Mouse (Mus musculus) gastrocnemius, adult 2 months (tissue): ENCODE results near the gene Pdzk1. TPM values are rescaled to one million over a fixed set of nuclear protein-coding genes. Genes with fewer than 3 reads are reported as not detected.

ENCODE experiments used
- DNase-seq: peaks from one replicate; pipeline ENCODE4 v3.0.0; 2022
- H3K27ac ChIP-seq: fragments of 200-600 bp; 2 replicates; pipeline ENCODE4 v1.8.1; 2022; ENCODE audit warnings: mild to moderate bottlenecking
- H3K4me3 ChIP-seq: fragments of 200-600 bp; 2 replicates; pipeline ENCODE4 v1.8.1; 2022; ENCODE audit warnings: mild to moderate bottlenecking, moderate library complexity
- CTCF ChIP-seq: fragments of 200-600 bp; IDR thresholded peaks from 2 replicates; pipeline ENCODE4 v1.8.1; 2022; ENCODE audit warnings: antibody characterized with exemption, mild to moderate bottlenecking, moderate library complexity
- intact Hi-C: fragments of 180-260 bp; cut with DNase I; formaldehyde crosslinking; loops from one replicate; pipeline ENCODE4 v1.15.1; 2025
- long read RNA-seq, 2 experiments: library from polyadenylated mRNA; stranded (forward); transcript quantifications; one replicate each; pipeline ENCODE4 v2.0.0; 2021
- total RNA-seq, 2 experiments: library from RNA; stranded (reverse); gene quantifications; 2 replicates each; pipeline ENCODE4 v1.2.3; 2021

Gene Pdzk1
- not detected for total RNA-seq
- long read RNA-seq, experiment 1, result 0 reads
- long read RNA-seq, experiment 2, result 0 reads

DNA sequence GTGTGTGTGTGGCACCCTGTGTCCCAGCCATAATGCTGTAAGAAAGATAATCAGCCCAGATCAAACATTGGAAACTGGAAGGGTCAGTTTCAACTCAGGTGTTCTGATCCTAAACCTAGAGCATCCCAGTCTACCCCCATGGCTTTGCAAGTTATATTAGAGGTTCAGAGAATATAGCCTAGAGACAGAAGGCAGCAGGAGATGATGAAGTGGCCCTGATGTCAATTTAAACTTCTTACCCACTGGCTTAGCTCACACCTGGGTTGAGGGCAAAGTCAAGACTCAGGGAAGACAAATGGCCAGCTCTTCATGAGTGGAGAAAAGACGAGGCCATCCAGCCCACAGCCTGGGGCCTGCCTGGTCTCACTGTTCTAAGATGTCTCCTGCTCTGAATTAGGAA is at the start of gene Pdzk1, which contains the start of gene Cd160:
Gene Pdzk1, plus strand, starts transcription at position 301 of the 400 bp plus-strand sequence.
Gene Cd160, minus strand, starts transcription at position 368 of the 400 bp plus-strand sequence.
- intact Hi-C loops, result no loop called here
- TF ChIP-seq CTCF, result no peak
- Histone ChIP-seq H3K27ac (no peak within 1 kb of the TSS), H3K4me3 (no peak within 1 kb of the TSS)
- DNase-seq, result no peak

DNA sequence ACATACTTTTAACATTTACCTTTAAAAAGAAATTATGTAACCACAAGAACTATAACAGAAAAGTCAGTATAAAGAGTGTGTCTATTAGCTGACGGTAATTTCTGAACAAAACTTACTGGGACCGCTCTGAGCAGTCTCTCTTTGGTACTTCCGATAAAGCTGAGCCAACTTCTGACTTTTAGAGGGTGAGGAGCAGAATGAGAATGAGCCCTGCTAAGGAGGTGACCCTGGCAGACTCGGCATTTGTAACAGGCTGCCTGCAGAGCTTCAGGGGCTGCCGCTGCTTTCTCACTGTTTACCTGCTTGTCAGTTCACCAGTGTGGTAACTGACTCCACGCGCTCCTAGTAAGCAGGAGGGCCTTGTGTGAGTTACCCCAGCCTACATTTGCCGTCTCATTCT is 46.8 kb upstream of the Pdzk1 start:
- no peak overlapping the region for H3K4me3 ChIP-seq
- no peak for TF ChIP-seq CTCF
- intact Hi-C loops, result no loop called here
- peak overlapping the region; percentile 13; the same call in 1 of the 2 replicates for H3K27ac ChIP-seq
- DNase-seq, result no peak

DNA sequence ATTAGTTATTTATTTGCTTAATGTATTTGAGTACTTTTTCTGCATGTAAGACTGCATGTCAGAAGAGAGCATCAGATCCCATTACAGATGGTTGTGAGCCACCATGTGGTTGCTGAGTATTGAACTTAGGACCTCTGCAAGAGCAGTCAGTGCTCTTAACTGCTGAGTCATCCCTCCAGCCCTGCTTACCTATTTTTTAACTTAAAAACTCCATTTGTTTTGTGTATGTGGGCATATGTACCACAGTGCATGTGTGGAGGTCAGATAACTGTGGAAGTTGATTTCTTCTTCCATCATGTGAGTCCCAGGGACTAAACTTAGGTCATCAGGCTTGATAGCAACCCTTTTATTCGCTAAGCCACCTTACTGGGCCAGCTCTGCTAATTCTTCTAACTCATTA is 41.3 kb upstream of the Pdzk1 start:
- TF ChIP-seq CTCF, result no peak
- Histone ChIP-seq H3K4me3 (no peak overlapping the region), H3K27ac (peak overlapping the region; percentile 29; the same call in 1 of the 2 replicates)
- DNase-seq, result no peak
- intact Hi-C loops, result no loop called here

DNA sequence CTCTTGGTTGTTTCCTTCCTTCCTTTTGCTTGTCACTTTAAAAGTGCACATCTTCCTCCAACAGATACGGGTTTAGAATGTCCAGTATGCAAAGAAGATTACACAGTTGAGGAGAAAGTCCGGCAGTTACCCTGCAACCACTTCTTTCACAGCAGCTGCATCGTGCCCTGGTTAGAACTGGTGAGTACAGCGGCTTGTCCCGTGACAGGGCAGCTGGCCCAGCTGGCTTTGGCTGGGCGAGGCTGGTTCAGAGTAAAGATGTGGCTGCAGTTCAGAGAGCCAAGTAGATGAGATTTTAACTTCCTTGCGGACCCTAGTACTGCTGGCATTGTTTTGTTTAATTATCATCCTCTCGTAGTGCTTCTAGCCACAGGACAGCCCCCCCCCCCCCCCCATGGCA is 40.6 kb upstream of the Pdzk1 start:
- TF ChIP-seq CTCF, result no peak
- Histone ChIP-seq H3K27ac (peak overlapping the region; percentile 29; the same call in 1 of the 2 replicates), H3K4me3 (no peak overlapping the region)
- DNase-seq, result peak; percentile 73
- intact Hi-C loops, result no loop called here

DNA sequence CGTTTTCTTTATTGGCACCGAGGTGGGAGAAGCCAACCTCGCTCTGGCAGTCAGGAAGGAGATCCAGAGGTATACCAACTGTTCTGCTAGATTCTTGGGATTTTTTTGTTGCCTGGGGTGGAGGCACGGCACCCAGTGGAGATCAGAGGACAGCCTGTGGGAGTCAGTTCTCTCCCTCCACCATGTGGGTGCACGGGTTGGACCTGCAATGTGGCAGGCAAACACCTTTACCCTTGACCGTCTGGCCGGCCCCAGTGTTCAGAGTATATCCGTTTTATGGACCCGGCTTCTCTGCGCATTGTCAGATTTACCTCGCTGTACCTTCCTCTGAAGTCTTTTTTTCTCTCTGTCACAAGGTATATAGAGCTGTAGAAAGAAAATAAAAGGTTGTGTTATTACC is 28.8 kb upstream of the Pdzk1 start:
- Histone ChIP-seq H3K4me3 (no peak overlapping the region), H3K27ac (no peak overlapping the region)
- no peak for DNase-seq
- intact Hi-C loops, result no loop called here
- TF ChIP-seq CTCF, result no peak

DNA sequence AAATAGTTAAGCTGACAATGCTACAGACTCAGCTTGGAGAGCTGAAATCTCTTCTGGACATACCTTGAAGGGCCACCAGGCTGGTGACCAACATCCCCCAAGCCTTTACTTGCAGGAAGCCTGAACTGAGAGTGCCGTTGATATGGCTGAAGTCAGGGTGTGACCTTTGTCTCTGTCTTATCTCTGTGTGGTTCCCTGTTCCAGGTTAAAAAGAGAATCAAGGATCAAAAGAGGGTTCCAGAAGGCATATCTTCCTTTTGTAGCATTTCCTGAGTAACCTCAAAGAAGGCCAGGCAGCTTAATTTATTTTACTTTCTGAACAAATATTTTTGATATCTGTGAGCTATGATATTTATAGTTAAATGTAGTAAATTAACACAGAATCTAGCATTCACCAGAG is 26.9 kb upstream of the Pdzk1 start:
- no peak for TF ChIP-seq CTCF
- intact Hi-C loops, result no loop called here
- no peak overlapping the region for H3K27ac ChIP-seq
- DNase-seq, result no peak
- H3K4me3 ChIP-seq, result no peak overlapping the region

DNA sequence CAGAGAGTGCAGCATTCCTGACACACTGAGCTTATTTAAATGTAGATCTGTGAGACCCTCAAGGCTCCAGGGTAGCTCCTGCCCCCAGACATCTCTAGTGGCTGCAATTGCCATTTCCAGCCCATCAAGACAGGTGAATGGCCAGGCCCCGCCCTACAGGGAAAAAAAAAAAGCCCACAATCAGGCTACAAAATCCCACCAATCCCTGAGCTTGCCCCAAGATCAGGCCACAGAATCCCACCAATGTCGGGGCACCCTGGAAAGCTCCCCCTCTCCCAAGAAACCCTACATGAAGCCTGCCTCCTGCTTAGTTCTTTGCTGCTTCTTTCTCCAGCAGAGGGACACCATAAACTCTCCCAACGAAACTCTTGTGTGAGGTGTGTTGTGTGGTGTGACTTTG is 20.9 kb upstream of the Pdzk1 start:
- no peak overlapping the region for H3K27ac ChIP-seq
- DNase-seq, result no peak
- no peak overlapping the region for H3K4me3 ChIP-seq
- intact Hi-C loops, result no loop called here
- no peak for TF ChIP-seq CTCF

DNA sequence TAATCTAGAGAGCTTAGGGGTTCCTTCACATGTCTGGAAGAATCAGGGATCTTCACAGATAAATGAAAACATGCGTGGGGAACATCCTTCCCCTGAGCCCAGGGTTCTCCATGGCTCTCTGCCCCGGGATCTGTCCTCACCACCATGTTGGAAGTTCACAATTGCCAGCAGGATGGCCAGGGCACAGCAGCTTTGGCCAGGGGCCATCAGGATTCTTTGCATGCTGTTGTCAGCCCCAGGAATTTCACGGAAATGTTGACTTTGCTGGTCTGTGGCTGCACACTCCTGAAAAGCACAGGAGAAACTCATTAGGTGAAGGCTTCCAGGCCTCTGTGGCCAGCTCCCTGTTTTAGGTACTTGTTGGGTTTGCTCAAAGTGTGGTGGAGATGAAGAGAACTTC is 20.4 kb upstream of the Pdzk1 start:
- Histone ChIP-seq H3K4me3 (no peak overlapping the region), H3K27ac (no peak overlapping the region)
- TF ChIP-seq CTCF, result no peak
- intact Hi-C loops, result no loop called here
- DNase-seq, result no peak

DNA sequence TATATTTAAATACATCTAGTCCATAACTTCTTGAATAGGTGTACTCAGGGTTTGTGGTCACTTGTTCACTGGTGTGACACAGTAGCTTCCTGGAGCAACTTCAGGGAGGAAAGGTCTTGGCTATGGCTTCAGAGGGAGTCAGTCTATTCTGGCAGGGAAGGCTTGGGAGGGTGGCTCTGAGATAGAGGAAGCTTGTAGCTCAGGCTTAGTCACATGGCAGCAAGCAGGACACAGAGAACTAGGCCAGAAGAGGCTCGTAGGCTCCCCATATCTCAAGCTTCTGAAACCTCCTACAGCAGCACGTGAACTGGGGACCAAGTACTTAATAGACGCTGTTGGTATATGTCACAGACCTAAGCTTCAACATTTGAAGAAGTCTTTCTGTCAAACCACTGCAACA is 17.9 kb upstream of the Pdzk1 start:
- no peak for TF ChIP-seq CTCF
- Histone ChIP-seq H3K27ac (no peak overlapping the region), H3K4me3 (no peak overlapping the region)
- intact Hi-C loops, result loop anchor here (10.0 kb wide), 1 partner anchor 94 kb away; the partner anchor contains the start of genes Gja5 and Gpr89
- DNase-seq, result no peak

DNA sequence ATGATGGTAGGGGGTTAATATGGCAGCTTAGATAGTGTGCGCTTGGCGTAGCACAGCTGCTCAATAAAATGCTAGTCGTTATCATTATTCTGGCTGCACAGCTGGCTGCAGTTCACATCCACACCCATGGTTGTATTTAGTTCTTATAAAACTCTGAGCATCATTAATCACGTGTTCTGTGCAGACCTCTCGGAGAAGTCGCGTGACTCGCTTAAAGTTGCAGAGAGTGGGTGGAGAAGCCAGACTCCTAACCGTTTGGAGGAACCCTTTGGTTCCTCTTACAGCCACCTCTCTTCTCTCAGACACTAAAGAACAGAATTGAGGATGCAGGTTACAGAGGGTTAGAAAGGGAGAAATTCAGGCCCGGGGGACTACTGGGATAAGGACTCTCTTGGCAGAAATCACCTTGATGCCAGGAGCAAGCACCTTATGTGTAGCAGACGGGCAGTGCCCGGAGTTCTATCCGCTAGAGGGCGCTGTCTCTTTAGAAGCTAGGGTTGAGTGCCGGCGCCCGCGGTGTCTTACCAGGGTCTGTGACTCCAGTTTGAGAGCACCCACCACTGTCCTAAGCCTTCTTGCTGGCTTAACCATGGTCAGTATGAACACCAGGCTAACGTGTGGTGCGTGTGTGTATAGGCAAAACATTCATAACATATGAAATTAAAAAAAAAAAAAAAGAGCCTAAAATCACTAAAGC is 16.5 kb upstream of the Pdzk1 start:
- peak overlapping the region; percentile 64 for H3K4me3 ChIP-seq
- H3K27ac ChIP-seq, result no peak overlapping the region
- peak; percentile 87 for DNase-seq
- TF ChIP-seq CTCF, result peak; percentile 84
- intact Hi-C loops, result loop anchor here (10.0 kb wide), 1 partner anchor 92 kb away; the partner anchor contains the start of genes Gja5 and Gpr89

DNA sequence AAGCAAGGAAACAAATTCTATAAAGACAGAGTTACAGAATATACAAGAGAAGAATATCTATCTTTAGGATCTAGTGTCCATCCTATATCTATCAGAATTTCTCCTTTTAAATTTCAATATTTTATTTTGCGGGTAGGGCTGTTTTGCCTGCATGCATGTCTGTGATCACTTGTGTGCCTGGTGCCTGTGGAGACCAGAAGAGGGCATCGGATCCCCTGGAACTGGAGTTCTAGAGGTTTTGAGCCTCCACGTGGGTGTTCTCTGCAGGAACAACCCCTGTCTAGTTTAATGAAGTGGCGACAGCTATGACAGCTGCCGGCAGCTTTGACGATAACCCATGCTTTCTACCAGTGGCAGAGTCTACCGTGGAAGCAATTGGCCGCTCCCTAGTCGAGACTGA is 16.0 kb upstream of the Pdzk1 start:
- Histone ChIP-seq H3K27ac (no peak overlapping the region), H3K4me3 (peak overlapping the region; percentile 64)
- peak; percentile 57 for DNase-seq
- TF ChIP-seq CTCF, result peak; percentile 22; the same call in 1 of the 2 replicates
- intact Hi-C loops, result loop anchor here (10.0 kb wide), 1 partner anchor 92 kb away; the partner anchor contains the start of genes Gja5 and Gpr89

DNA sequence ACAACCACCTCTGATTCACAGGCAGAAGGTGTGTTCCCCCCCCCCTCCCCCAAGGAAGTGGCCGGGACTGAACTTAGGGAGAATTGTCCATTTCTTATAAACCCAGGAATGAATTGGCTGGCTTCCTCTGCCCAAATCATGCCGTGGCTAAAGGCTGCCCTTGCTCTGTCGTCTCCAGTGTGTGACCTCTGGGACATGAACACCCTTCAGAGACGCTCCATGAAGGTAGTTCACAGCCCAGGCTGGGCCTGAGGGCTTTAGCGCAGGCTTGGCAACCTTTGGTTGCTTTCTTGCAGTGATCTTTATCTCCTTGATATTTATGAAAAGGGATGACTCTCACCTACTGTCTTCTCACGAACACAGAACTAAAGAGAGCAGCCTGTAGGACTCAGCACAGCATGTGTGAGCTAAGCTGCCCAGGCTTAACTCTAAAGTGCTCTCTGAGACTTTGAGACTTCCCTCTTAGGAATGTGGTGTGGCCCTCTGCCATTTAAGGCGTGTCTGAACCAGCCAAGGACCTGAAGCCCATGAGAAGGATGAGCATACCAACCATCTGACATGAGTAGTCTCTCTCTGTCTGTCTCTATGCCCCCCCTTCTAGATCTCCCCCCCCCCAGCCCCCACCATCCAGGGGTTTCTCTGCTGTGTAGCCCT is 15.4 kb upstream of the Pdzk1 start:
- no peak overlapping the region for H3K27ac ChIP-seq
- no peak for TF ChIP-seq CTCF
- intact Hi-C loops, result loop anchor here (10.0 kb wide), 1 partner anchor 91 kb away; the partner anchor contains the start of genes Gja5 and Gpr89
- no peak for DNase-seq
- H3K4me3 ChIP-seq, result peak overlapping the region; percentile 64

DNA sequence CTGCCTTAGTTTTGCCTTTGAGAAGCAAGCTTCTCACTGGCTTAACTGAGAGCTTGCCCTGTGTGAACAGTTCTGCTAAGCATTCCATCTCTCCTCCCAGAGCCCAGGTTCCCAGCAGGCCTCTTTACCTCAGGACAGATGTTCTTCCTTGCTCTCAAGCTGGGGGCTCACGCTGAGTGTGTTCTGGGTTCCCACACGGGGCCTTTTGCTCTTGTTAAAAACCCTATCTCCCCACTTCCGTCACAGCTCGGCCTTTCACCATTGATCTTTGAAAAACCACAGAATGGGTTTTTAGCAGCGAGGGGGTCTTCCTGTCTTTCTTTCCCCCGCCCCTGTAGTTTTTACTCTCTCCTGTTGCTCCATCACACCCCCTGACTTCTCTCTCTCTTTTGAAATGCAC is 14.7 kb upstream of the Pdzk1 start:
- intact Hi-C loops, result loop anchor here (10.0 kb wide), 1 partner anchor 90 kb away; the partner anchor contains the start of genes Gja5 and Gpr89
- no peak for TF ChIP-seq CTCF
- no peak overlapping the region for H3K4me3 ChIP-seq

More for the DNA sequence above, 14.7 kb upstream of the Pdzk1 start:
- DNase-seq, result no peak
- H3K27ac ChIP-seq, result no peak overlapping the region
